Mouse (Mus musculus): Measurements from ENCODE around the gene Cd300c2. TPM values are rescaled to one million over a fixed set of nuclear protein-coding genes. Genes with fewer than 3 reads are reported as not detected.

Gene Cd300c2
- polyA plus RNA-seq, 1 experiment = not detected

DNA sequence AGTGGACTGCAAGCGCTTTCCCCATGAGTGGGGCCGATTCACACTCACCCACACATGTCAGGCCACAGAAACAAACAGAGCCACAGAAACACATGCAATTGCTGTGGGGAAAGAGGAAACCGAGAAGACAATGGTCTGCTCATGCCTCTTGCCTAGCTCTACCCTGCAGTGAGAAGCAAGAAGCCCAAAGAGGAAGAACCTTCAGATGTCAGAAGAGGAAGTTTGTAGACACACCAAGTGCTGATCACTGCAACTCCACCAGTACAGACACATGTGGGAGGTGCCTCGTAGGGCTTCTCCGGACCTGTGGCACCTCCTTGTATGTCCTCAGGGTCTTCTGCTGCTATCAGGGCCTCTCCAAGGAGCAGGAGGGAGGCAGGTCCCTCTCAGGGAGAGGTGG, 2.4 kb upstream of the Cd300c2 start:
- TF ChIP-seq CTCF (IDR thresholded peaks at IDR 0.05; ENCODE audit: low read depth, low read length) (no peak), POLR2A (IDR thresholded peaks at IDR 0.05; ENCODE audit: insufficient read depth, low read length) (no peak), EP300 (IDR thresholded peaks at IDR 0.05; ENCODE audit: insufficient read depth, low read depth, low read length) (no peak)
- H3K4me3 ChIP-seq (ENCODE audit: low read depth, low read length) = no peak overlapping the region
- no peaks in the 10 kb centered on the region for H3K27me3 ChIP-seq (ENCODE audit: control insufficient read depth, insufficient read depth, low read length, poor library complexity, severe bottlenecking)
- H3K27ac ChIP-seq (ENCODE audit: insufficient read depth, low read length) = no peak overlapping the region
- no peaks in the 10 kb centered on the region for H3K9me3 ChIP-seq (replicated peaks; ENCODE audit: control insufficient read depth, insufficient read depth, low read length, poor library complexity, severe bottlenecking)
- no peaks in the 10 kb centered on the region for H3K36me3 ChIP-seq (ENCODE audit: control insufficient read depth, insufficient read depth, low read length, poor library complexity, severe bottlenecking)
- no peak overlapping the region for H3K9ac ChIP-seq (ENCODE audit: low read depth, poor library complexity, severe bottlenecking)
- H3K4me1 ChIP-seq (ENCODE audit: control insufficient read depth, insufficient read depth, low read length) = no peaks in the 10 kb centered on the region

DNA sequence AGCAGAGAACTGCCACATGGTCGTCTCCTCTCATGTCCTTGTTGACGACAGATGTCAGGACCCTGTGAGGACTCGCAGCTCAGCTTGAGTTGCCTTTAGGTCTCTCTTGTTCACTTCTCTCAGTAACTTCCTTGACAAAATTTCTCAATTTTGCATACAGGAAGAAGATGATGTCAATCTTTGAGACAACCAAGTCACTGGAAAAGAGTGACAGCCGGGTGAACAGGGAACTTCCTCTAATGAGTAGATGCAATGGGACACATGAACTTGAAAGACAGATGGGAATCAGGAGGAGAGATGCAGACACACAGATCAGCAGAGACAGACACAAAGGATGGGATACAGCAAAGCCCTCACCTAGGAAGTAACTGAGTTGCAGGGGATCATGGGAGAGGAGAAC, 11.9 kb downstream of the Cd300c2 start, which contains the start of gene Cd300ld:
Gene Cd300ld (minus strand): TSS at position 130 of the 400 bp plus-strand sequence.
- no peaks in the 10 kb centered on the region for H3K27me3 ChIP-seq (ENCODE audit: control insufficient read depth, insufficient read depth, low read length, poor library complexity, severe bottlenecking)
- H3K4me3 ChIP-seq (ENCODE audit: low read depth, low read length) = no peak within 1 kb of the TSS
- H3K9ac ChIP-seq (ENCODE audit: low read depth, poor library complexity, severe bottlenecking) = no peak within 1 kb of the TSS
- no peaks in the 10 kb centered on the region for H3K4me1 ChIP-seq (ENCODE audit: control insufficient read depth, insufficient read depth, low read length)
- no peaks in the 10 kb centered on the region for H3K36me3 ChIP-seq (ENCODE audit: control insufficient read depth, insufficient read depth, low read length, poor library complexity, severe bottlenecking)
- no peak within 1 kb of the TSS for H3K27ac ChIP-seq (ENCODE audit: insufficient read depth, low read length)
- no peak for TF ChIP-seq EP300 (IDR thresholded peaks at IDR 0.05; ENCODE audit: insufficient read depth, low read depth, low read length)
- TF ChIP-seq POLR2A (IDR thresholded peaks at IDR 0.05; ENCODE audit: insufficient read depth, low read length) = no peak
- no peak for TF ChIP-seq CTCF (IDR thresholded peaks at IDR 0.05; ENCODE audit: low read depth, low read length)
- no peaks in the 10 kb centered on the region for H3K9me3 ChIP-seq (replicated peaks; ENCODE audit: control insufficient read depth, insufficient read depth, low read length, poor library complexity, severe bottlenecking)

DNA sequence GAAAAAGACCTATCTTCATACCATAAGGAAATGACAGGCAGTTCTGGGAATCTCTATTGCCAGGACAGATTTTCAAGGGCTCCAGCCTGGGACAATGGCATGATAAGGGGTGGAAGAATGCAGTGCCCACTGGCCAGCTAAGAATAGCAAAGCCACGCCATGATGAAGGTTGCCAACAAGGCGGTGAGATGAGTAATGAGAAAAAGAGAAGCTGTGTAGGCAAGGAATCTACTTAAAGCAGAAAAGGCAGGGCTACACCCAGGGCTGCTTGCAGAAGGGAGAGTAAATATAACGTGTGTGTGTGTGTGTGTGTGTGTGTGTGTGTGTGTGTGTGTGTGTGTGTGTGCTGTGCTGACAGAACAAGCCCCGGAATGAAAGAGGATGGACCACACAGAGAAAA, 19.8 kb downstream of the Cd300c2 start:
- no peak overlapping the region for H3K4me3 ChIP-seq (ENCODE audit: low read depth, low read length)
- H3K36me3 ChIP-seq (ENCODE audit: control insufficient read depth, insufficient read depth, low read length, poor library complexity, severe bottlenecking) = no peaks in the 10 kb centered on the region
- no peak overlapping the region for H3K27ac ChIP-seq (ENCODE audit: insufficient read depth, low read length)
- H3K9me3 ChIP-seq (replicated peaks; ENCODE audit: control insufficient read depth, insufficient read depth, low read length, poor library complexity, severe bottlenecking) = peaks cover 35% of the 10 kb centered on the region
- H3K9ac ChIP-seq (ENCODE audit: low read depth, poor library complexity, severe bottlenecking) = no peak overlapping the region
- no peaks in the 10 kb centered on the region for H3K27me3 ChIP-seq (ENCODE audit: control insufficient read depth, insufficient read depth, low read length, poor library complexity, severe bottlenecking)
- no peaks in the 10 kb centered on the region for H3K4me1 ChIP-seq (ENCODE audit: control insufficient read depth, insufficient read depth, low read length)
- TF ChIP-seq POLR2A (IDR thresholded peaks at IDR 0.05; ENCODE audit: insufficient read depth, low read length) = no peak
- TF ChIP-seq CTCF (IDR thresholded peaks at IDR 0.05; ENCODE audit: low read depth, low read length) = no peak
- TF ChIP-seq EP300 (IDR thresholded peaks at IDR 0.05; ENCODE audit: insufficient read depth, low read depth, low read length) = no peak

DNA sequence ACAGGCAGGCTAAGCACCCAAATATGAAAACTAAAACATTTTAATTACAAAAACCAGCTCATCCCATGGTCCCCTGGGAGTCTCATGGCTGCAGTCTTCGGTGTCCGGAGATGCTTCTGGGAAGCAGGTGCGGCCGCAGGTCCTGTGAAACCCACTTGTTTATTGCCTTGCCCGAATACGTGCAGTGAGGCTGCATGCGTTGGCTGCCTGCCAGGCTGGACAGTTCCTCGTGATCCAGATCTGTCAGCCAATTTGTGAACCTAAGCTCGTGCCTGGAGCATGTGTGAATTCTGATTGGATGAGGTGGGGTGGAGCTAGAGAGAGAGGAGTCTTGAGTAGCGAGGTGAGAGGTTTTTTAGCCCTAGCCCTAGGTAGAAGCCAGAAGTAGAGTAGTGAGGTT, 29.0 kb downstream of the Cd300c2 start:
- Histone ChIP-seq H3K4me3 (ENCODE audit: low read depth, low read length) (no peak overlapping the region), H3K9me3 (replicated peaks; ENCODE audit: control insufficient read depth, insufficient read depth, low read length, poor library complexity, severe bottlenecking) (peaks cover 15% of the 10 kb centered on the region), H3K27me3 (ENCODE audit: control insufficient read depth, insufficient read depth, low read length, poor library complexity, severe bottlenecking) (no peaks in the 10 kb centered on the region), H3K4me1 (ENCODE audit: control insufficient read depth, insufficient read depth, low read length) (no peaks in the 10 kb centered on the region), H3K27ac (ENCODE audit: insufficient read depth, low read length) (no peak overlapping the region), H3K36me3 (ENCODE audit: control insufficient read depth, insufficient read depth, low read length, poor library complexity, severe bottlenecking) (no peaks in the 10 kb centered on the region), H3K9ac (ENCODE audit: low read depth, poor library complexity, severe bottlenecking) (no peak overlapping the region)
- no peak for TF ChIP-seq EP300 (IDR thresholded peaks at IDR 0.05; ENCODE audit: insufficient read depth, low read depth, low read length)
- TF ChIP-seq POLR2A (IDR thresholded peaks at IDR 0.05; ENCODE audit: insufficient read depth, low read length) = no peak
- no peak for TF ChIP-seq CTCF (IDR thresholded peaks at IDR 0.05; ENCODE audit: low read depth, low read length)

DNA sequence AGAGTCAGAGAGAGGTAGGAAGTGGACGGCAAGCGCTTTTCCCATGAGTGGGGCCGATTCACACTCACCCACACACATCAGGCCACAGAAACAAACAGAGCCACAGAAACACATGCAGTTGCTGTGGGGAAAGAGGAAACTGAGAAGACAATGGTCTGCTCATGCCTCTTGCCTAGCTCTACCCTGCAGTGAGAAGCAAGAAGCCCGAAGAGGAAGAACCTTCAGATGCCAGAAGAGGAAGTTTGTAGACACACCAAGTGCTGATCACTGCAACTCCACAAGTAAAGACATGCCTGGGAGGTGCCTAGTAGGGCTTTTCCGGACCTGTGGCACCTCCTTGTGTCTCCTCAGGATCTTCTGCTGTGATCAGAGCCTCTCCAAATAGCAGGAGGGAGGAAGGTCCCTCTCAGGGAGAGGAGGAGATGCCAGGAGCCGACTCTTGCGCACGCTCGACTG, 32.9 kb downstream of the Cd300c2 start, which contains the start of gene Cd300c:
Gene Cd300c (minus strand): TSS at position 406 of the 456 bp plus-strand sequence.
- Histone ChIP-seq H3K27ac (ENCODE audit: insufficient read depth, low read length) (no peak within 1 kb of the TSS), H3K9me3 (replicated peaks; ENCODE audit: control insufficient read depth, insufficient read depth, low read length, poor library complexity, severe bottlenecking) (peaks cover 6% of the 10 kb centered on the region; the same call in 1 of the 2 replicates), H3K36me3 (ENCODE audit: control insufficient read depth, insufficient read depth, low read length, poor library complexity, severe bottlenecking) (no peaks in the 10 kb centered on the region), H3K27me3 (ENCODE audit: control insufficient read depth, insufficient read depth, low read length, poor library complexity, severe bottlenecking) (no peaks in the 10 kb centered on the region), H3K4me3 (ENCODE audit: low read depth, low read length) (no peak within 1 kb of the TSS), H3K4me1 (ENCODE audit: control insufficient read depth, insufficient read depth, low read length) (no peaks in the 10 kb centered on the region), H3K9ac (ENCODE audit: low read depth, poor library complexity, severe bottlenecking) (no peak within 1 kb of the TSS)
- TF ChIP-seq EP300 (IDR thresholded peaks at IDR 0.05; ENCODE audit: insufficient read depth, low read depth, low read length) (no peak), POLR2A (IDR thresholded peaks at IDR 0.05; ENCODE audit: insufficient read depth, low read length) (no peak)

DNA sequence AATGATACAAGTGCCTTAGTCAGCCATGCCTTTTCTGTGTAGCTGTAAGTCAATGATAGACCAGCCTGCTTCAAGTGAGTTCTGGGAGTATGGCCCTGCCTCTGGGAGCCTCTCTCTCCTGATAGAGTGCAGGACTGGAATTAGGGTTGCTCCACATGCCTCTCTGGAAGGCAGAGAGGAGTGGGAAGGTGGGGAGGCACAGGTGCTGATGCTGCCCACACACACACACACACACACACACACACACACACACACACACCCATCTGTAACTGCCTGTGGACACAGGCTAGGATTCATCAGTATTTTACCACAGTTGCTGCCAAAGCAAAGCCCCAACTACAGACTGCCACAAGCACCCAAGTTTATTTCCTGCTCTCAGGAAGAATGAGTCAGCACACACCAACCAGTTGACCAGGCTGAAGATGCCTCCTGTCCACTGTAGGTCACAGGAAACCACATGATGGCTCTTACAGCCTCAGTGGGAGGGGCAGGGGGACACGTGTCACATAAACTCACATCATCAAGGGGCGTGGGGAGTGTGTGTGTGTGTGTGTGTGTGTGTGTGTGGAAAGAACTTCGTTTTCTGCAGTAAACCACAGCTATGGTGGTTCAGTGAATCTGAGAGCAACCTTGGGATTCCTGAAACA, 36.4 kb downstream of the Cd300c2 start:
- no peak for TF ChIP-seq CTCF (IDR thresholded peaks at IDR 0.05; ENCODE audit: low read depth, low read length)
- no peak for TF ChIP-seq EP300 (IDR thresholded peaks at IDR 0.05; ENCODE audit: insufficient read depth, low read depth, low read length)
- no peak for TF ChIP-seq POLR2A (IDR thresholded peaks at IDR 0.05; ENCODE audit: insufficient read depth, low read length)
- no peak overlapping the region for H3K4me3 ChIP-seq (ENCODE audit: low read depth, low read length)

More for the DNA sequence above, 36.4 kb downstream of the Cd300c2 start:
- Histone ChIP-seq H3K36me3 (ENCODE audit: control insufficient read depth, insufficient read depth, low read length, poor library complexity, severe bottlenecking) (no peaks in the 10 kb centered on the region), H3K9ac (ENCODE audit: low read depth, poor library complexity, severe bottlenecking) (no peak overlapping the region), H3K27me3 (ENCODE audit: control insufficient read depth, insufficient read depth, low read length, poor library complexity, severe bottlenecking) (no peaks in the 10 kb centered on the region), H3K27ac (ENCODE audit: insufficient read depth, low read length) (no peak overlapping the region), H3K4me1 (ENCODE audit: control insufficient read depth, insufficient read depth, low read length) (no peaks in the 10 kb centered on the region), H3K9me3 (replicated peaks; ENCODE audit: control insufficient read depth, insufficient read depth, low read length, poor library complexity, severe bottlenecking) (no peaks in the 10 kb centered on the region)
